In genomic region chr12:6580195-6580594, GRCm38 (mm10) we compare ENCODE assay signal across 23 mouse cellular contexts.
A peak's percentile ranks its signal among the peaks of the same experiment; 100 is the strongest.
DNase-seq lines count a peak whose midpoint lies in the region; ATAC-seq and TF ChIP-seq lines count a peak whose summit lies in the region.
"Had no signal": no experiment of that assay in that cellular context is flagged by ENCODE, and none has a peak within 500 bp of the region (broad histone marks: within the 10 kb centered on the region; RNA-seq: fewer than 3 reads in every experiment).

No protein-coding gene starts in this region.

- H3K36me3 ChIP-seq in forebrain, postnatal 0 days (ENCODE audit: insufficient read depth), result no peaks in the 10 kb centered on the region
- H3K36me3 ChIP-seq in forebrain, embryonic 15.5 days, result no peaks in the 10 kb centered on the region
- no peaks in the 10 kb centered on the region for H3K36me3 ChIP-seq in kidney, adult 2 months (ENCODE audit: control insufficient read depth, insufficient read depth, low read length)
- H3K36me3 ChIP-seq: embryonic facial prominence, embryonic 12.5 days; embryonic facial prominence, embryonic 15.5 days; hindbrain, embryonic 12.5 days; hindbrain, embryonic 15.5 days had no signal

- peak; percentile 17 for DNase-seq in forebrain, postnatal 0 days
- DNase-seq in layer of hippocampus, adult 9-11 months, result peak; percentile 10
- DNase-seq in layer of hippocampus, postnatal 10 days (ENCODE audit: low spot score in 2 of 2), result no peak
- DNase-seq in right cerebral cortex, adult 18-20 months, result peak; percentile 39
- DNase-seq in right cerebral cortex, postnatal 14 days, result no peak
- peak; percentile 82 for DNase-seq in telencephalon, adult 2 months (ENCODE audit: low read depth, low spot score)
- no peak for DNase-seq in kidney, adult 2 months
- DNase-seq: adrenal gland, adult 8-10 months; adrenal gland, postnatal 25 days; cerebellum, adult 18-20 months; cerebellum, adult 9-10 months; cerebellum, postnatal 25 days; gastrocnemius, adult 2 months; gastrocnemius, postnatal 14 days; heart, adult 11 months had no signal

- peak; percentile 70 for ATAC-seq in forebrain, postnatal 0 days
- no peak for ATAC-seq in forebrain, embryonic 15.5 days (replicated peaks)
- ATAC-seq: activated CD4-positive, CD25-positive, alpha-beta regulatory T cell, adult 4 months; forebrain, embryonic 14.5 days had no signal

- no peaks in the 10 kb centered on the region for H3K4me1 ChIP-seq in forebrain, postnatal 0 days (ENCODE audit: insufficient read depth)
- H3K4me1 ChIP-seq in forebrain, embryonic 15.5 days, result no peaks in the 10 kb centered on the region; the same call in 1 of the 2 replicates
- H3K4me1 ChIP-seq in kidney, adult 2 months (ENCODE audit: control insufficient read depth, insufficient read depth, low read length), result no peaks in the 10 kb centered on the region
- H3K4me1 ChIP-seq: embryonic facial prominence, embryonic 12.5 days; embryonic facial prominence, embryonic 15.5 days; hindbrain, embryonic 12.5 days; hindbrain, embryonic 15.5 days had no signal

- no peak for TF ChIP-seq POLR2A in kidney, adult 2 months (IDR thresholded peaks at IDR 0.05; ENCODE audit: low read depth, low read length)

- no peaks in the 10 kb centered on the region for H3K9me3 ChIP-seq in forebrain, postnatal 0 days (ENCODE audit: low read length)
- H3K9me3 ChIP-seq in forebrain, embryonic 15.5 days, result no peaks in the 10 kb centered on the region
- H3K9me3 ChIP-seq: embryonic facial prominence, embryonic 12.5 days; embryonic facial prominence, embryonic 15.5 days; hindbrain, embryonic 12.5 days; hindbrain, embryonic 15.5 days had no signal

- no peaks in the 10 kb centered on the region for H3K27me3 ChIP-seq in forebrain, postnatal 0 days (ENCODE audit: insufficient read depth, low read length)
- H3K27me3 ChIP-seq in forebrain, embryonic 15.5 days, result no peaks in the 10 kb centered on the region
- H3K27me3 ChIP-seq in kidney, adult 2 months (replicated peaks; ENCODE audit: control insufficient read depth, insufficient read depth, low read length), result no peaks in the 10 kb centered on the region
- H3K27me3 ChIP-seq: embryonic facial prominence, embryonic 12.5 days; embryonic facial prominence, embryonic 15.5 days; hindbrain, embryonic 12.5 days; hindbrain, embryonic 15.5 days had no signal

- TF ChIP-seq CTCF in forebrain, postnatal 0 days (IDR thresholded peaks at IDR 0.05; ENCODE audit: low read depth), result no peak
- no peak for TF ChIP-seq CTCF in kidney, adult 2 months (conservative IDR thresholded peaks at IDR 0.05; ENCODE audit: insufficient read depth, insufficient read length, low read depth, low read length)

- no peak overlapping the region for H3K4me3 ChIP-seq in forebrain, postnatal 0 days (ENCODE audit: low read depth, low read length)
- no peak overlapping the region for H3K4me3 ChIP-seq in forebrain, embryonic 15.5 days
- no peak overlapping the region for H3K4me3 ChIP-seq in kidney, adult 2 months (ENCODE audit: insufficient read depth, low read depth, low read length)
- H3K4me3 ChIP-seq: embryonic facial prominence, embryonic 12.5 days; embryonic facial prominence, embryonic 15.5 days; gastrocnemius, adult 2 months; hindbrain, embryonic 12.5 days; hindbrain, embryonic 15.5 days had no signal

- no peak overlapping the region for H3K9ac ChIP-seq in forebrain, postnatal 0 days
- H3K9ac ChIP-seq in forebrain, embryonic 15.5 days (replicated peaks), result no peak overlapping the region
- H3K9ac ChIP-seq: embryonic facial prominence, embryonic 12.5 days; embryonic facial prominence, embryonic 15.5 days; hindbrain, embryonic 12.5 days; hindbrain, embryonic 15.5 days had no signal

- no peak overlapping the region for H3K27ac ChIP-seq in forebrain, postnatal 0 days (ENCODE audit: low read depth, low read length)
- H3K27ac ChIP-seq in forebrain, embryonic 15.5 days (replicated peaks), result no peak overlapping the region
- H3K27ac ChIP-seq in kidney, adult 2 months (ENCODE audit: insufficient read depth, low read depth, low read length), result no peak overlapping the region
- H3K27ac ChIP-seq: embryonic facial prominence, embryonic 12.5 days; embryonic facial prominence, embryonic 15.5 days; gastrocnemius, adult 2 months; hindbrain, embryonic 12.5 days; hindbrain, embryonic 15.5 days had no signal

- no peak overlapping the region for H3K4me2 ChIP-seq in forebrain, postnatal 0 days (ENCODE audit: low read depth)
- H3K4me2 ChIP-seq in forebrain, embryonic 15.5 days (replicated peaks), result no peak overlapping the region
- H3K4me2 ChIP-seq: embryonic facial prominence, embryonic 12.5 days; embryonic facial prominence, embryonic 15.5 days; heart, embryonic 11.5 days; hindbrain, embryonic 12.5 days; hindbrain, embryonic 15.5 days had no signal

Comparison
In these comparisons a context has a peak if more than half of its experiments do, and no peak if none do; other contexts are left out.
1. DNase-seq: peak in forebrain, postnatal 0 days (single experiment), layer of hippocampus, adult 9-11 months (single experiment), right cerebral cortex, adult 18-20 months (single experiment) and telencephalon, adult 2 months (single experiment); none in layer of hippocampus, postnatal 10 days (0 of 2), right cerebral cortex, postnatal 14 days (single experiment) and kidney, adult 2 months (single experiment).